Mouse (Mus musculus) urinary bladder, postnatal 25 days (tissue): Measurements from ENCODE around the gene Acot4.
"Not testable (repeated sequence)": the region's sequence is repeated elsewhere in the genome, so short reads cannot be mapped to it uniquely, and the experiment has no call there.

Experiments used
- DNase-seq: peaks from one replicate; pipeline ENCODE4 v3.0.0; 2022; ENCODE audit warnings: low spot score

Gene Acot4

GRCm38 (mm10) chr12:84077371-84077990, 39.3 kb downstream of the Acot4 start:
- no peak for DNase-seq

DNA sequence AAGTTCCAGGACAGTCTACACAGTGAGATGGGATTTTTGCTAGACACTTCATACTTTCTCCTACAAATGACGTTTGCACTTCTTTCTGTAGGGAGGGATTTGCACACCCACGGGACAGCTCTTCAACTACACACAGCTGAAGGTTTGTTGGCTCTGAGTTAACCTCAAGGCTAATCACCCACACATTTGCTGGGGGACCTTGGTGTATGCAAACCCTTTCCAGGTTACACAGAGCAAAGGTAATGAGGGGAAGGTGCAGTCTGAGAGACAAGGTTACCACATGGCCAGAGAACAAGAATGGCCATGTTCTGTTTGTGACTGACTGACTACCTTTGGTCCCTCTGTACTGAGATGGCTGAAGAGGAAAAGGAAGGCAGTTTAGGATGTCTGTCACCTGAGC, 45.7 kb downstream of the Acot4 start:
- DNase-seq: no peak

DNA sequence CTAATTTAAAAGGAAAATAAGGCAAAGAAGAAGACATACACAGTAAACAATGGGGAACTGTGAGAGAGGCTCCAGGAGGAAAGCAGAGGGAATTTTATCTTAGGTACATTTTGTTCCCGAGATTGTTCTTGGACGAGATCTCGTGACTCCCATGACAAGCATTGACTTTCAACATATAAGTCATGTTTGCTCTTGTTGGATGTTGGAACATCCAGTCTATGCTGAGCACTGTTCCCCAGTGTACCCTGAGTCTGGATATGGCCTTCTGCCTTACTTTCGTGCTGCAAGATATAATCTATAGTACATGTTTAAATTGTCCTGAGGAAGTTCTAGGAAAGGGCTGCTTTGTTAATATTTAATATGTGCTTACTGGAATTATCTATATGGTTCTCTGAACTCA, 46.4 kb downstream of the Acot4 start:
- DNase-seq: no peak

DNA sequence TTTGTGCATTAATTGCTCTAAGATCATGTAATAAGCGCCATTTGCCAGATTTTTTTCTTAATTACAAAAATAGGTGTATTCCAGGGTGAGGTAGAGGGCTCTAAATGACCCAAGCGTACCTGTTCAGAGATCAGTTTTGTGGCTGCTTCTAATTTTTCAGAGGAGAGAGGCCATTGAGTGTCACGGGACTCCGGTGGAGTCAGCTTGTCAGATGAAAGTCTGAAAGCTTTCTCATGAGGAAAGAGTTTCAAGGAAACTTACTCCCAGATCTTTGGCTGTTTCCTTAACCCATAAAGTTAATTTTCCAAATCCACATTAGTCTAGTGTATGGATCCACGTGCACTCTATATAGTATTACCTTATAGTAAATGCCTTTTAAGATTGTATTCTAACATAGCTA, 56.5 kb downstream of the Acot4 start:
- DNase-seq: not testable (repeated sequence)
